Mouse (Mus musculus) embryonic stem cell, embryonic (primary cell): ENCODE results near the gene Gipc3.

Experiments
- CTCF ChIA-PET, 4 experiments: fragments of 300-600 bp in 2 of 4; fragments of 350-600 bp in 2 of 4; sonication (Branson Sonifier 250); formaldehyde crosslinking; loops; one replicate each; lab custom pipeline; 2022; ENCODE audit warnings: inconsistent platforms in 2 of 4; lab: Charles Lee
- POLR2A ChIA-PET, 4 experiments: fragments of 300-600 bp in 2 of 4; fragments of 350-600 bp in 2 of 4; sonication (Branson Sonifier 250); formaldehyde crosslinking; loops; one replicate each; lab custom pipeline; 2022; ENCODE audit warnings: antibody characterized with exemption in 4 of 4, inconsistent platforms in 1 of 4; lab: Charles Lee

Gipc3 gene

GRCm38 (mm10) chr10:81286586-81286985 is 56.5 kb downstream of the Gipc3 start:
- POLR2A ChIA-PET = interaction anchor here in 2 of 4 experiments (1.2 to 3.4 kb wide), 7 partner anchors 10 to 94 kb away, joined by 4 to 10 read pairs (median 5); partner anchors contain the start of gene Cactin (in 1 of the 2)
- CTCF ChIA-PET = interaction anchor here in 3 of 4 experiments (1.0 to 3.4 kb wide), 5 partner anchors 10 to 47 kb away, joined by 3 to 12 read pairs (median 4); no protein-coding TSS in a partner anchor

- ChIA-PET POLR2A (interaction anchor here in 2 of 4 experiments (0.9 to 3.4 kb wide), 13 partner anchors 10 to 356 kb away, joined by 3 to 15 read pairs (median 5); partner anchors contain the start of genes Cactin (in 2 of the 2), Apba3 (in 1 of the 2) and Mrpl54 (in 1 of the 2)), CTCF (interaction anchor here in 3 of 4 experiments (0.5 to 3.4 kb wide), 7 partner anchors 11 to 110 kb away, joined by 3 to 15 read pairs (median 4); no protein-coding TSS in a partner anchor)
Measured at GRCm38 (mm10) chr10:81285694-81286450, 57.2 kb downstream of the Gipc3 start.
